Mouse (Mus musculus) hindbrain, postnatal 0 days (tissue): Measurements from ENCODE around the gene Hist1h2ba. TPM values are rescaled to one million over a fixed set of nuclear protein-coding genes. Genes with fewer than 3 reads are reported as not detected.

Experiments used
- ATAC-seq: fragments of 200-750 bp; cut with Nextera tagmentation; 2 replicates; pipeline ENCODE4 v1.8.0; 2017; ENCODE audit warnings: mild to moderate bottlenecking, moderate TSS enrichment, moderate library complexity
- DNase-seq: peaks from one replicate; pipeline ENCODE4 v3.0.0-alpha.2; 2015; ENCODE audit warnings: low spot score
- H3K27ac ChIP-seq: fragments of 300-500 bp; sonication (generic); 2 replicates; pipeline ENCODE4 v1.5.1; 2014; ENCODE audit warnings: mild to moderate bottlenecking
- H3K27me3 ChIP-seq: fragments of 300-500 bp; sonication (generic); 2 replicates; pipeline ENCODE4 v1.6.1; 2014; ENCODE audit warnings: low read length, mixed read lengths; ENCODE audit not compliant: insufficient read depth
- H3K36me3 ChIP-seq: fragments of 300-500 bp; sonication (generic); 2 replicates; pipeline ENCODE4 v1.6.1; 2014; ENCODE audit warnings: low read length, mixed read lengths; ENCODE audit not compliant: insufficient read depth
- H3K4me1 ChIP-seq: fragments of 300-500 bp; sonication (generic); 2 replicates; pipeline ENCODE4 v1.6.1; 2014; ENCODE audit warnings: antibody characterized with exemption, low read length, mixed read lengths; ENCODE audit not compliant: insufficient read depth
- H3K4me2 ChIP-seq: fragments of 300-500 bp; sonication (generic); 2 replicates; pipeline ENCODE4 v1.6.1; 2014; ENCODE audit warnings: low read depth, mild to moderate bottlenecking, low read length, moderate library complexity, mixed read lengths
- H3K4me3 ChIP-seq: fragments of 300-500 bp; sonication (generic); 2 replicates; pipeline ENCODE4 v1.5.1; 2014; ENCODE audit warnings: low read length
- H3K9ac ChIP-seq: fragments of 300-500 bp; sonication (generic); replicated peaks from 2 replicates; pipeline ENCODE4 v1.6.1; 2014; ENCODE audit warnings: mild to moderate bottlenecking, low read length, moderate library complexity, mixed read lengths
- H3K9me3 ChIP-seq: fragments of 300-500 bp; sonication (generic); 2 replicates; pipeline ENCODE4 v1.6.1; 2016; ENCODE audit warnings: low read length, mixed read lengths
- CTCF ChIP-seq: IDR thresholded peaks from 2 replicates; pipeline ENCODE4 v1.5.1; 2016; ENCODE audit warnings: antibody characterized with exemption, control low read depth, low read depth
- WGBS: fragments of 180-500 bp; shearing (Covaris S2); extraction: QIAGEN DNeasy Blood & Tissue Kit; methylation state at CpG from one replicate; pipeline ENCODE4 v1.1.7; 2014; 5-methylcytosine and 5-hydroxymethylcytosine counted together
- polyA plus RNA-seq: library from polyadenylated mRNA; unstranded; fragments of >200 nt; fragmentation: Nextera tagmentation; extraction: Ambion mirVana; gene quantifications from 2 replicates; pipeline ENCODE4 v1.2.1, GENCODE M21; 2015
- total RNA-seq: library from RNA; depleted of rRNA; stranded (reverse); fragments of >200 nt; gene quantifications from 2 replicates; pipeline ENCODE4 v1.2.3, GENCODE M21; 2014

Hist1h2ba gene
- total and polyA plus RNA-seq, 2 experiments from 2014 or later, result not detected

GRCm38 (mm10) chr13:23930461-23930860, 3.5 kb downstream of the Hist1h2ba start:
- no peak overlapping the region for H3K4me2 ChIP-seq
- ATAC-seq (no peak), DNase-seq (no peak)
- H3K27me3 ChIP-seq, result no peaks in the 10 kb centered on the region
- no peak overlapping the region for H3K4me3 ChIP-seq
- no peak for TF ChIP-seq CTCF
- WGBS, result 93% methylated on average over 9 of the region's 9 CpGs
- H3K4me1 ChIP-seq, result no peaks in the 10 kb centered on the region
- no peak overlapping the region for H3K27ac ChIP-seq
- no peak overlapping the region for H3K9ac ChIP-seq
- H3K36me3 ChIP-seq, result no peaks in the 10 kb centered on the region
- H3K9me3 ChIP-seq, result no peaks in the 10 kb centered on the region

DNA sequence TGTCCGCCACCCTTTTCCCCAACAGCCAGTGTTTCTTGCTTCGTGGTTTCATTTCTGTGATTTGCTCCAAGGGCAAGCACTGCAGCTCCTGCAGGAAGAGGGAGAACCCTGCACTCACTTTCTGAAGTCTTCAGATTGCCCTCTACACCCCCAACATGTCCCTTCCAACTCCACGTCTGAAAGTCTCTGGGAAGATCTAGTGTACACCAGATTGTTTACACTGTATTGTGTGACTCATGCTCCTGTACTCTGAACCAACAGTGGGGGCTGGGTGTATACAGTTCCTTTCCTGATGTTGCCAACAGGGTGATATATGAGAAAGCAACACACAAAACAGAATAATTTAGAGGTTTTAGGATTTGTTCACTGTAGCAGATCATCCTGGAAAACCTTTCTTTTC, 5.3 kb downstream of the Hist1h2ba start:
- Histone ChIP-seq H3K36me3 (no peaks in the 10 kb centered on the region), H3K4me1 (no peaks in the 10 kb centered on the region), H3K9ac (no peak overlapping the region), H3K4me2 (no peak overlapping the region), H3K4me3 (no peak overlapping the region), H3K27me3 (no peaks in the 10 kb centered on the region), H3K9me3 (no peaks in the 10 kb centered on the region), H3K27ac (no peak overlapping the region)
- ATAC-seq (no peak), DNase-seq (no peak)
- 81% methylated on average over 3 of the region's 3 CpGs for WGBS
- TF ChIP-seq CTCF, result no peak

- no peak for DNase-seq
- no peak for TF ChIP-seq CTCF
These were observed 8.2 kb downstream of the Hist1h2ba start for GRCm38 (mm10) chr13:23925792-23926191.

DNA sequence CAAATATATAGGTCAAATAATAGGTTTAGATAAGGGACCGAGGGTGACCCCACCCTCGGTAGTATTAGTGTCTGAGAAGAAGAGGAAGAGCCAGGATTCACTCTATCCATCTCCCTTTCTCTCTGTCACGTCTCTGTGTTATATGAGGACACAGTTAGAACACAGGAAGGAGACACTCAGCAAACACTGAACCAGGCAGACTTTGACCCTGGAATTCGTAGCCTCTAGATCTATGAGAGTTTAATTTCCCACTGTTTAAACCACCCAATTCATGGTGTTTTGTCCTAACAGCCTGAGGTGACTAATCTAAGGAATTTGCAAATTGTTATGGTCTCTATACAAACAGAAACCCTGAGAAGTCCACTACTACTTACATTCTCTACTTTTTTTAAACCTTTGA, 16.3 kb downstream of the Hist1h2ba start:
- Histone ChIP-seq H3K4me3 (no peak overlapping the region), H3K9ac (no peak overlapping the region), H3K4me2 (no peak overlapping the region), H3K4me1 (no peaks in the 10 kb centered on the region), H3K27me3 (no peaks in the 10 kb centered on the region), H3K27ac (no peak overlapping the region), H3K36me3 (no peaks in the 10 kb centered on the region), H3K9me3 (no peaks in the 10 kb centered on the region)
- no peak for ATAC-seq
- WGBS, result 83% methylated on average over 4 of the region's 4 CpGs
- DNase-seq, result no peak
- TF ChIP-seq CTCF, result no peak

More at GRCm38 (mm10) chr13:23925792-23926191, 8.2 kb downstream of the Hist1h2ba start:
- Histone ChIP-seq H3K27me3 (no peaks in the 10 kb centered on the region), H3K9ac (no peak overlapping the region), H3K27ac (no peak overlapping the region), H3K4me2 (no peak overlapping the region), H3K4me3 (no peak overlapping the region), H3K4me1 (no peaks in the 10 kb centered on the region), H3K36me3 (no peaks in the 10 kb centered on the region), H3K9me3 (no peaks in the 10 kb centered on the region)
- WGBS, result 72% methylated on average over 2 of the region's 2 CpGs
- no peak for ATAC-seq

DNA sequence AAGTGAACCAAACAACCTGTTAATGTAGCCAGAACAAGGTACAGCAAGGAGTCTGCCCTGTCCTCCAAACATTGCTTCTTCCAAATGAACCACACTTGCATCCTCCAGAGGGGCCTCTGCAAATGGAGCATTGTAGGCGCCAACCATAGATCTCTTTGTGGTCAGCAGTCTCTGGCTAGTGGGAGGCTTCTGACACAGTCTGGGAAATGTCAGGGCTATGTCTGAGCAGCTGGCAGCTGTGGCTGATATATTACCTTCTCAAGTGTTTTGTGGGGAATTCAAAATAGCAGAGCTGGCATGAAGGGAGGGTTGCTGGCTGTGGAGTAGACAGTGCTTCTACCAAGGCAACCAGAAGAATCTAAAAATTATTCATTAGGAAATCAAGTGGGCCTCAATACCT, 17.8 kb downstream of the Hist1h2ba start:
- Histone ChIP-seq H3K36me3 (no peaks in the 10 kb centered on the region), H3K9ac (no peak overlapping the region), H3K4me2 (no peak overlapping the region), H3K27ac (no peak overlapping the region), H3K9me3 (no peaks in the 10 kb centered on the region), H3K27me3 (no peaks in the 10 kb centered on the region), H3K4me1 (no peaks in the 10 kb centered on the region), H3K4me3 (no peak overlapping the region)
- no peak for TF ChIP-seq CTCF
- 80% methylated on average over 1 of the region's 1 CpGs for WGBS
- DNase-seq, result no peak
- no peak for ATAC-seq

DNA sequence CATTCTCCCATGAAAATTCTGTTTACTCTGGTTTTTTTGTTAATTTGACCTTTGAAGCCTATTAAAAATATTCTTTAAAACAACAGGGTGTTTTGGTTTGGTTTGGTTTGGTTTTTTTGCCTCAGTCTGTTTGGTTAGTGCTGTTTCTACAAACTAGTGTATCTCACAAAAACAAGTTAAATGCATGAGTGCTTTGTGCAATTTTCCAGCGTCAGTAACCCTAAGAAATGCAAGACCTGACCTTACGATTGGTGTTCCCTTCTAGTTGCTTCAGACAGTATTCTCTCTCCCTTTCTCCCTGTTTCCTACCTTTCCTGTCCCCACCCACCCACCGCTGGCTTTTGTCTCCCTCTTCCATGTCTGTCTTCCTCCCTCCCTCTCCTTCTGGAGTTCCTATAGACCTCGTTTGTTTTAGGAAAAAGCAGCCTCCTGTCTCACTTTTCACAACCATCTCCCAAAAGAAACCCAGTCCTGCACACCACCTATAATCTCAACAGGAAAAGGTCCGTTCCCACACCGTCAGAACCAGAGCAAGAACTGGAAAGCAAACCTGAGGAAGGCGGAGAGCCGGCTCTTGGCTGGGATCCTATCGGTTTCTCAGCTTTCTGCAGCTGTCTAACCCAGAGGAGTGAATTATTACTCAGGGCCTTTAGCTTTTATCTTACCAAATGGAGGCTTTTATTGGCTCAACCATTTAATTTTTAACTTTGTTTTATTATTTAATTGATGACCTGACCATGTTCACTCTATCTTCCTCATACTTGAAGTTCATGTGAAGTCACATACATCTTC, 19.4 kb downstream of the Hist1h2ba start, which contains the start of gene Slc17a4:
Gene Slc17a4 (minus strand): TSS at position 634 of the 792 bp plus-strand sequence.
- TF ChIP-seq CTCF, result no peak
- Histone ChIP-seq H3K36me3 (no peaks in the 10 kb centered on the region), H3K27me3 (no peaks in the 10 kb centered on the region), H3K4me3 (no peak within 1 kb of the TSS), H3K9me3 (no peaks in the 10 kb centered on the region), H3K27ac (no peak within 1 kb of the TSS), H3K9ac (no peak within 1 kb of the TSS), H3K4me1 (no peaks in the 10 kb centered on the region), H3K4me2 (no peak within 1 kb of the TSS)
- no peak for DNase-seq
- ATAC-seq, result no peak
- 70% methylated on average over 9 of the region's 9 CpGs for WGBS

DNA sequence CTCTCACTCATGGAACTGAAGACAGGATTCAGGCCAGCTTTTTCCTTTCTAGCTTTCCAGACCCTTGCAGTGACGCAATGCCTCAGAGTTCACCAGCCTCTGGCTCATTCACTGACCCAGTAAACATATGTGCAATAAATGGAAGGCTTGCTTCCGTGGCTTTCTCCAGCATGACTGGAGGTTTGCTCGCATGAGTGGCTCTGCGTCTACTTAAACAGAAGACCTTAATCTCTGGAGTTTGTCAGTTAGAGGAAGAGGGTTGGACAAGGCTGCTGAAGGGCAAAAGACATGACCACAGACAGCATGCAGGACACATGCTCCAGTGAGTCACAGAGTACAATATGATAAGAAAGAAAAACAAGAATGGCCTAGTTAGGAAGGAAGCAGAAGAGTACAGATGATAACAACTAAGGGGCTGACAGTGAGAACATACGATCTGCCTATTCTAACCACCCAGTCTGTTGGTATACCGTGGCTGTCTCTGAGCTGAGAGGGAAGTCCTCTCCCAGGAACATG, 20.1 kb downstream of the Hist1h2ba start:
- ATAC-seq (0 out of 2 replicates have a peak, but pooled peaks have one; percentile 10), DNase-seq (no peak)
- Histone ChIP-seq H3K27me3 (no peaks in the 10 kb centered on the region), H3K9ac (no peak overlapping the region), H3K9me3 (no peaks in the 10 kb centered on the region), H3K4me3 (no peak overlapping the region), H3K4me1 (no peaks in the 10 kb centered on the region), H3K27ac (no peak overlapping the region), H3K4me2 (no peak overlapping the region), H3K36me3 (no peaks in the 10 kb centered on the region)
- 56% methylated on average over 6 of the region's 6 CpGs for WGBS
- no peak for TF ChIP-seq CTCF
